Mouse (Mus musculus) thymus, adult 2 months (tissue): ENCODE data around the gene Mecom.

Source experiments
- CTCF ChIP-seq: fragments of 200-500 bp; IDR thresholded peaks from 2 replicates; pipeline ENCODE4 v1.5.1; 2012; ENCODE audit warnings: mild to moderate bottlenecking, control low read depth, low read length, moderate library complexity, borderline replicate concordance; ENCODE audit not compliant: control insufficient read depth, poor library complexity, insufficient read depth; ENCODE audit errors: extremely low read depth
- POLR2A ChIP-seq: fragments of 200-500 bp; IDR thresholded peaks from 2 replicates; pipeline ENCODE4 v1.6.1; 2012; ENCODE audit warnings: mild to moderate bottlenecking, low read length, control low read depth, moderate library complexity; ENCODE audit not compliant: control insufficient read depth, poor library complexity, insufficient read depth; ENCODE audit errors: extremely low read depth

GRCm38 (mm10) chr3:30143440-30143839 lies 404.4 kb downstream of the Mecom start:
- no peak for TF ChIP-seq POLR2A
- TF ChIP-seq CTCF = no peak
